Mouse (Mus musculus): ENCODE data around the gene C1galt1c1. TPM values are rescaled to one million over a fixed set of nuclear protein-coding genes. Genes with fewer than 3 reads are reported as not detected.

C1galt1c1 gene
- total RNA-seq (2021) (10 to 100 TPM; 26.6 to 27.3 TPM), polyA plus RNA-seq (2012; rRNA removed) (0.90 and 0.98 TPM in 2 replicates)
- long read RNA-seq, transcript C1galt1c1-201 (2 exons, 1,449 nt), result major isoform, 20 of 20 reads
- long read RNA-seq, partial matches to known transcripts, result 0 of 20 reads
- long read RNA-seq, other reads (novel, unspliced or antisense), result 0 of 20 reads

- peak; percentile 92 for DNase-seq
Measured at GRCm38 (mm10) chrX:38634801-38635637, at the start of gene C1galt1c1. Gene C1galt1c1 (minus strand): TSS chrX:38635087.

- no peak for DNase-seq
Measured at GRCm38 (mm10) chrX:38681972-38682371, 47.1 kb upstream of the C1galt1c1 start.

GRCm38 (mm10) chrX:38669111-38669903, 34.4 kb upstream of the C1galt1c1 start:
- DNase-seq, result no peak

- DNase-seq, result no peak
Measured at GRCm38 (mm10) chrX:38656206-38656883, 21.5 kb upstream of the C1galt1c1 start.

GRCm38 (mm10) chrX:38654681-38655080, 19.8 kb upstream of the C1galt1c1 start:
- no peak for DNase-seq

- no peak for DNase-seq
Measured at GRCm38 (mm10) chrX:38653181-38653580, 18.3 kb upstream of the C1galt1c1 start.

- DNase-seq, result no peak
Measured at GRCm38 (mm10) chrX:38651167-38651566, 16.3 kb upstream of the C1galt1c1 start.

- DNase-seq, result no peak
Measured at GRCm38 (mm10) chrX:38650404-38651039, 15.6 kb upstream of the C1galt1c1 start.

- DNase-seq, result no peak
Measured at GRCm38 (mm10) chrX:38642183-38642582, 7.3 kb upstream of the C1galt1c1 start.

- DNase-seq, result no peak
Measured at GRCm38 (mm10) chrX:38641435-38641834, 6.5 kb upstream of the C1galt1c1 start.

GRCm38 (mm10) chrX:38635638-38635931, 698 bp upstream of the C1galt1c1 start:
- DNase-seq, result no peak

GRCm38 (mm10) chrX:38600995-38601369, 33.9 kb downstream of the C1galt1c1 start:
- peak; percentile 22 for DNase-seq

GRCm38 (mm10) chrX:38600177-38600994, 34.5 kb downstream of the C1galt1c1 start, which contains the start of gene Mcts1:
Gene Mcts1 (plus strand): TSS chrX:38600578.
- DNase-seq, result peak; percentile 80

GRCm38 (mm10) chrX:38593180-38593889, 41.6 kb downstream of the C1galt1c1 start:
- no peak for DNase-seq

- no peak for DNase-seq
Measured at GRCm38 (mm10) chrX:38591749-38592148, 43.1 kb downstream of the C1galt1c1 start.

- peak; percentile 10 for DNase-seq
Measured at GRCm38 (mm10) chrX:38589827-38590226, 45.1 kb downstream of the C1galt1c1 start.

- no peak for DNase-seq
Measured at GRCm38 (mm10) chrX:38583261-38583660, 51.6 kb downstream of the C1galt1c1 start.

- DNase-seq, result no peak
Measured at GRCm38 (mm10) chrX:38581140-38581539, 53.7 kb downstream of the C1galt1c1 start.

Measured in adrenal gland, adult 2 months (tissue).